Mouse (Mus musculus): ENCODE data around the gene Rcan3. TPM values are rescaled to one million over a fixed set of nuclear protein-coding genes. Genes with fewer than 3 reads are reported as not detected.

Rcan3 gene
- polyA plus RNA-seq, 1 experiment from 2014 or later, result 19.7 TPM

GRCm38 (mm10) chr4:135404916-135405315, 28.7 kb downstream of the Rcan3 start:
- Histone ChIP-seq H3K36me3 (ENCODE audit: control insufficient read depth, insufficient read depth) (no peaks in the 10 kb centered on the region), H3K27me3 (replicated peaks; ENCODE audit: control insufficient read depth, insufficient read depth, low read length) (no peaks in the 10 kb centered on the region), H3K9me3 (ENCODE audit: control insufficient read depth) (no peaks in the 10 kb centered on the region), H3K27ac (ENCODE audit: low read depth, low read length) (no peak overlapping the region), H3K4me3 (ENCODE audit: low read depth, low read length) (no peak overlapping the region), H3K4me2 (replicated peaks; ENCODE audit: low read depth) (no peak overlapping the region), H3K4me1 (replicated peaks; ENCODE audit: control insufficient read depth, insufficient read depth, low read length) (no peaks in the 10 kb centered on the region; the same call in 1 of the 2 replicates), H3K9ac (ENCODE audit: low read depth, low read length) (no peak overlapping the region)
- ATAC-seq, result no peak
- 76% methylated on average over 2 of the region's 2 CpGs for WGBS
- TF ChIP-seq CTCF (IDR thresholded peaks at IDR 0.05; ENCODE audit: low read depth), result no peak

GRCm38 (mm10) chr4:135404048-135404447, 29.6 kb downstream of the Rcan3 start:
- Histone ChIP-seq H3K4me3 (ENCODE audit: low read depth, low read length) (no peak overlapping the region), H3K9me3 (ENCODE audit: control insufficient read depth) (no peaks in the 10 kb centered on the region), H3K36me3 (ENCODE audit: control insufficient read depth, insufficient read depth) (no peaks in the 10 kb centered on the region), H3K4me2 (replicated peaks; ENCODE audit: low read depth) (no peak overlapping the region), H3K9ac (ENCODE audit: low read depth, low read length) (no peak overlapping the region), H3K27me3 (replicated peaks; ENCODE audit: control insufficient read depth, insufficient read depth, low read length) (no peaks in the 10 kb centered on the region), H3K4me1 (replicated peaks; ENCODE audit: control insufficient read depth, insufficient read depth, low read length) (no peaks in the 10 kb centered on the region; the same call in 1 of the 2 replicates), H3K27ac (ENCODE audit: low read depth, low read length) (no peak overlapping the region)
- TF ChIP-seq CTCF (IDR thresholded peaks at IDR 0.05; ENCODE audit: low read depth), result no peak
- 77% methylated on average over 10 of the region's 10 CpGs for WGBS
- ATAC-seq, result no peak

GRCm38 (mm10) chr4:135401881-135402280, 31.8 kb downstream of the Rcan3 start:
- Histone ChIP-seq H3K27ac (ENCODE audit: low read depth, low read length) (no peak overlapping the region), H3K9me3 (ENCODE audit: control insufficient read depth) (no peaks in the 10 kb centered on the region), H3K4me2 (replicated peaks; ENCODE audit: low read depth) (no peak overlapping the region), H3K4me1 (replicated peaks; ENCODE audit: control insufficient read depth, insufficient read depth, low read length) (no peaks in the 10 kb centered on the region; the same call in 1 of the 2 replicates), H3K9ac (ENCODE audit: low read depth, low read length) (no peak overlapping the region), H3K27me3 (replicated peaks; ENCODE audit: control insufficient read depth, insufficient read depth, low read length) (0 out of 2 replicates have a peak, but pooled peaks cover 9% of the 10 kb centered on the region), H3K4me3 (ENCODE audit: low read depth, low read length) (no peak overlapping the region), H3K36me3 (ENCODE audit: control insufficient read depth, insufficient read depth) (no peaks in the 10 kb centered on the region)
- no peak for ATAC-seq
- WGBS, result 31% methylated on average over 7 of the region's 7 CpGs
- TF ChIP-seq CTCF (IDR thresholded peaks at IDR 0.05; ENCODE audit: low read depth), result no peak

- TF ChIP-seq CTCF (IDR thresholded peaks at IDR 0.05; ENCODE audit: low read depth), result no peak
- H3K4me1 ChIP-seq (replicated peaks; ENCODE audit: control insufficient read depth, insufficient read depth, low read length), result no peaks in the 10 kb centered on the region; the same call in 1 of the 2 replicates
- ATAC-seq, result peak; percentile 19; the same call in 1 of the 2 replicates
- H3K27ac ChIP-seq (ENCODE audit: low read depth, low read length), result no peak within 1 kb of the TSS
- H3K36me3 ChIP-seq (ENCODE audit: control insufficient read depth, insufficient read depth), result no peaks in the 10 kb centered on the region
- H3K9ac ChIP-seq (ENCODE audit: low read depth, low read length), result peak within 1 kb of the TSS; percentile 42
- H3K27me3 ChIP-seq (replicated peaks; ENCODE audit: control insufficient read depth, insufficient read depth, low read length), result 0 out of 2 replicates have a peak, but pooled peaks cover 9% of the 10 kb centered on the region
- H3K4me3 ChIP-seq (ENCODE audit: low read depth, low read length), result peak within 1 kb of the TSS; percentile 46
- no peaks in the 10 kb centered on the region for H3K9me3 ChIP-seq (ENCODE audit: control insufficient read depth)
- H3K4me2 ChIP-seq (replicated peaks; ENCODE audit: low read depth), result peak within 1 kb of the TSS; percentile 88
- under 1% methylated on average over 25 of the region's 29 CpGs for whole genome bisulfite sequencing
Observed at GRCm38 (mm10) chr4:135397991-135398390, 35.7 kb downstream of the Rcan3 start, which contains the start of gene Ncmap. Gene Ncmap (minus strand): TSS chr4:135398227.

DNA sequence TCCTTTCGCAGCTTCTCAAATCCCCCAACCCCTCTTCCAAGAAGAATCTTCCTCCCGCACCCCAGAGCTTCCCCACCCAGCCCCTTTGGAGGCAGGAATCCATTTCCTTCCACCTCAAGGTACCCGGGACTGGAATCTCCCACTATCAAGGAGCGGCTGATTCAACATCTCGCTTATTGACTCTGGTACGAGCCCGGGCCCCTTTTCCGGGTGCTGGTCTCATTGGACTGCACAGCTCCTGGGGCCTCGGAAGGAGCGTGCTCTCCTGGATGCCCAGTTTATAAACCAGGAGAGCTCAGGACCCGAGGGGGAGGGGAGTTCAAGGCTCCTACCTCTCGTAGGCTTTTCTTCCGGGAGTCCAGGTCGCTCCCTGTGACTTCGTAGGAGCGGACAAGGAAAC, 36.1 kb downstream of the Rcan3 start:
- H3K4me1 ChIP-seq (replicated peaks; ENCODE audit: control insufficient read depth, insufficient read depth, low read length), result no peaks in the 10 kb centered on the region; the same call in 1 of the 2 replicates
- TF ChIP-seq CTCF (IDR thresholded peaks at IDR 0.05; ENCODE audit: low read depth), result no peak
- 4% methylated on average over 16 of the region's 16 CpGs for WGBS
- peak overlapping the region; percentile 88 for H3K4me2 ChIP-seq (replicated peaks; ENCODE audit: low read depth)
- peak; percentile 35 for ATAC-seq
- H3K4me3 ChIP-seq (ENCODE audit: low read depth, low read length), result peak overlapping the region; percentile 46
- 0 out of 2 replicates have a peak, but pooled peaks cover 9% of the 10 kb centered on the region for H3K27me3 ChIP-seq (replicated peaks; ENCODE audit: control insufficient read depth, insufficient read depth, low read length)
- H3K9ac ChIP-seq (ENCODE audit: low read depth, low read length), result peak overlapping the region; percentile 42
- 0 out of 2 replicates have a peak, but pooled peaks cover 2% of the 10 kb centered on the region for H3K9me3 ChIP-seq (ENCODE audit: control insufficient read depth)
- no peaks in the 10 kb centered on the region for H3K36me3 ChIP-seq (ENCODE audit: control insufficient read depth, insufficient read depth)
- no peak overlapping the region for H3K27ac ChIP-seq (ENCODE audit: low read depth, low read length)

GRCm38 (mm10) chr4:135396303-135396702, 37.4 kb downstream of the Rcan3 start:
- Histone ChIP-seq H3K36me3 (ENCODE audit: control insufficient read depth, insufficient read depth) (no peaks in the 10 kb centered on the region), H3K9ac (ENCODE audit: low read depth, low read length) (no peak overlapping the region), H3K27me3 (replicated peaks; ENCODE audit: control insufficient read depth, insufficient read depth, low read length) (0 out of 2 replicates have a peak, but pooled peaks cover 9% of the 10 kb centered on the region), H3K9me3 (ENCODE audit: control insufficient read depth) (0 out of 2 replicates have a peak, but pooled peaks cover 2% of the 10 kb centered on the region), H3K4me2 (replicated peaks; ENCODE audit: low read depth) (no peak overlapping the region), H3K4me1 (replicated peaks; ENCODE audit: control insufficient read depth, insufficient read depth, low read length) (no peaks in the 10 kb centered on the region; the same call in 1 of the 2 replicates), H3K27ac (ENCODE audit: low read depth, low read length) (no peak overlapping the region), H3K4me3 (ENCODE audit: low read depth, low read length) (no peak overlapping the region)
- ATAC-seq, result no peak
- TF ChIP-seq CTCF (IDR thresholded peaks at IDR 0.05; ENCODE audit: low read depth), result peak; percentile 50
- WGBS, result 91% methylated on average over 5 of the region's 5 CpGs
